Mouse (Mus musculus) E14TG2a.4 (cell line): ENCODE results near the gene Gmfg.

Source experiments
- CTCF ChIP-seq: conservative IDR thresholded peaks from 2 replicates; pipeline ENCODE4 v1.5.1; 2014; ENCODE audit warnings: low read length
- NANOG ChIP-seq: IDR thresholded peaks from 2 replicates; pipeline ENCODE4 v1.6.1; 2014; ENCODE audit warnings: borderline replicate concordance, low read length, mixed read lengths
- POU5F1 ChIP-seq: IDR thresholded peaks from 2 replicates; pipeline ENCODE4 v1.6.1; 2014; ENCODE audit warnings: low read length, borderline replicate concordance

GRCm38 (mm10) chr7:28447865-28448820, 10.9 kb downstream of the Gmfg start:
- TF ChIP-seq CTCF (no peak), POU5F1 (no peak), NANOG (no peak)
